Mouse (Mus musculus) intestine, embryonic 14.5 days (tissue): ENCODE measurements around the gene Fbxl16. TPM values are rescaled to one million over a fixed set of nuclear protein-coding genes. Genes with fewer than 3 reads are reported as not detected.

Experiments
- ATAC-seq: fragments of 200-750 bp; cut with Nextera tagmentation; replicated peaks from 2 replicates; pipeline ENCODE4 v1.8.0; 2017; ENCODE audit warnings: low read depth, moderate number of reproducible peaks, moderate TSS enrichment, moderate library complexity; ENCODE audit not compliant: low FRiP score, low TSS enrichment
- DNase-seq: peaks from one replicate; pipeline ENCODE4 v3.0.0-alpha.2; 2018; ENCODE audit warnings: low spot score
- H3K27ac ChIP-seq: fragments of 300-500 bp; sonication (generic); 2 replicates; pipeline ENCODE4 v1.5.1; 2014; ENCODE audit warnings: low read depth, mild to moderate bottlenecking, control low read depth
- H3K27me3 ChIP-seq: fragments of 300-500 bp; sonication (generic); replicated peaks from 2 replicates; pipeline ENCODE4 v1.6.1; 2014; ENCODE audit warnings: low read length, control low read depth; ENCODE audit not compliant: control insufficient read depth, insufficient read depth
- H3K36me3 ChIP-seq: fragments of 300-500 bp; sonication (generic); 2 replicates; pipeline ENCODE4 v1.6.1; 2014; ENCODE audit warnings: low read length, control low read depth; ENCODE audit not compliant: control insufficient read depth, insufficient read depth
- H3K4me1 ChIP-seq: fragments of 300-500 bp; sonication (generic); replicated peaks from 2 replicates; pipeline ENCODE4 v1.6.1; 2014; ENCODE audit warnings: low read length, control low read depth, mixed read lengths; ENCODE audit not compliant: control insufficient read depth, insufficient read depth
- H3K4me2 ChIP-seq: fragments of 300-500 bp; sonication (generic); 2 replicates; pipeline ENCODE4 v1.6.1; 2014; ENCODE audit warnings: low read length
- H3K4me3 ChIP-seq: fragments of 300-500 bp; sonication (generic); 2 replicates; pipeline ENCODE4 v1.5.1; 2014; ENCODE audit warnings: low read depth, low read length, control low read depth, mixed read lengths
- H3K9ac ChIP-seq: fragments of 300-500 bp; sonication (generic); 2 replicates; pipeline ENCODE4 v1.6.1; 2014; ENCODE audit warnings: mild to moderate bottlenecking, low read length
- H3K9me3 ChIP-seq: fragments of 300-500 bp; sonication (generic); 2 replicates; pipeline ENCODE4 v1.6.1; 2016; ENCODE audit warnings: low read length, control low read depth; ENCODE audit not compliant: control insufficient read depth
- WGBS: fragments of 180-500 bp; shearing (Covaris S2); extraction: QIAGEN DNeasy Blood & Tissue Kit; methylation state at CpG from one replicate; pipeline ENCODE4 v1.1.7; 2014; 5-methylcytosine and 5-hydroxymethylcytosine counted together
- polyA plus RNA-seq: library from polyadenylated mRNA; unstranded; fragments of >200 nt; fragmentation: Nextera tagmentation; extraction: Ambion mirVana; gene quantifications from 2 replicates; pipeline ENCODE4 v1.2.1, GENCODE M21; 2014

Gene Fbxl16
- polyA plus RNA-seq, 1 experiment from 2014 or later = 3.9 TPM

DNA sequence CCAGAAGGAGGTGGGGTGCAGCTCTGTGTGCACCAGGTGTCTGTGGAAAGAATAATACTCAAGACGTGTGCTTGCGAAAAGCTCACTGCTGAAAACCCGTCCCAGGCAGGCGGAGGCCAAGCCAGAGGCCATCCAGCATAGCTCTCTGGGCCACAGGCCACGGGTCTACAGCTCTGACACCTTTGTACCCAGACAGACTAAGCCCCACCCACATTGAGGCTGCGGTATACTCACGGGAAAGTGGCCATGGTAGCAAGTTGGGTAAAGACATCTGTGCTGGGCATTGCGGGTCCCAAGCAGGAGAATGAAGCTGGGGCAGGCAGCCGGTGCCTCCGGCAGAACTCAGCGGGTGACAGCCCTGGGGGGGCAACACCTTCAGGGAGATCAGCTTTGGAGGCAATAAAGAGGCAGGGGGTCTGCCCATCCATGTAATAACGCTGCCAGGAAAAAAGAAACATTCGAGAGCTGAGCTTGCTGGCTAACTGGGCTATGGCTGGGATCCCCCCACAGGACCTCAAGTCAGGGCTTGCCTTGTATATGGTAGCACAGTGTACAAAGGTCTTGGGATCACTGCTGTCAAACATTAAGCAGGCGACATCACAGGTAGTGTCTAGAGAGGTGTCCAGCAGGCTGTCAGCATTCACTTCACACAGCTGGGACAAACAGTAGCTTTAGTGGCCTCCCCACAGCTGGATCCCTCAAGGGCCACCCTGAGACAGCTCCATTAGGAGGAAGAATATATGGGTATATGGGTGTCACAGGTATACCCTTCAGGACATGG lies 30.8 kb downstream of the Fbxl16 start:
- Histone ChIP-seq H3K9ac (no peak overlapping the region), H3K4me2 (no peak overlapping the region), H3K4me3 (no peak overlapping the region), H3K9me3 (no peaks in the 10 kb centered on the region), H3K27ac (no peak overlapping the region), H3K36me3 (peaks cover 55% of the 10 kb centered on the region), H3K27me3 (no peaks in the 10 kb centered on the region), H3K4me1 (peaks cover 23% of the 10 kb centered on the region)
- no peak for ATAC-seq
- WGBS = 85% methylated on average over 14 of the region's 14 CpGs
- no peak for DNase-seq

DNA sequence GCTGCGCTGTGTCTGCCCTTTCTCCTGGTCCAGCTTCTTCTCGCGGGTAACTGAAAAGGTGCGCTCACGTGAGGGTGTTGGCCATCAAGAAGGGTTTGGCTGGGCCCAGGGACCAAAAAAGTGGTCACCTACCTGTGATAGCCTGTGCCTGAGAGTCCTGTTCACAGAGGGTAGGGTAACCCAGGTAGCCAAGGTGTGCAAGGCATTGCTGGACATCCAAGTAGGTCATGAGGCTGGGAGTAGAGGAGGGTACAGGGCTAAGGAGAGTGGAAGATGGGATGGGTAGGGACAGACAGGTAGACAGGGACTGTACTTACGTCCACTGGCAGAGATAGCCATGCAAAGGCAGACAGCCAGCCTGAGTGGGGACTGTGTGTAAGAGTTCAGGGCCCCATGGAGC lies 31.6 kb downstream of the Fbxl16 start:
- Histone ChIP-seq H3K9me3 (no peaks in the 10 kb centered on the region), H3K36me3 (peaks cover 52% of the 10 kb centered on the region), H3K9ac (no peak overlapping the region), H3K27ac (no peak overlapping the region), H3K27me3 (no peaks in the 10 kb centered on the region), H3K4me2 (no peak overlapping the region), H3K4me3 (no peak overlapping the region), H3K4me1 (peaks cover 23% of the 10 kb centered on the region)
- ATAC-seq = no peak
- 94% methylated on average over 6 of the region's 6 CpGs for WGBS
- DNase-seq = no peak

DNA sequence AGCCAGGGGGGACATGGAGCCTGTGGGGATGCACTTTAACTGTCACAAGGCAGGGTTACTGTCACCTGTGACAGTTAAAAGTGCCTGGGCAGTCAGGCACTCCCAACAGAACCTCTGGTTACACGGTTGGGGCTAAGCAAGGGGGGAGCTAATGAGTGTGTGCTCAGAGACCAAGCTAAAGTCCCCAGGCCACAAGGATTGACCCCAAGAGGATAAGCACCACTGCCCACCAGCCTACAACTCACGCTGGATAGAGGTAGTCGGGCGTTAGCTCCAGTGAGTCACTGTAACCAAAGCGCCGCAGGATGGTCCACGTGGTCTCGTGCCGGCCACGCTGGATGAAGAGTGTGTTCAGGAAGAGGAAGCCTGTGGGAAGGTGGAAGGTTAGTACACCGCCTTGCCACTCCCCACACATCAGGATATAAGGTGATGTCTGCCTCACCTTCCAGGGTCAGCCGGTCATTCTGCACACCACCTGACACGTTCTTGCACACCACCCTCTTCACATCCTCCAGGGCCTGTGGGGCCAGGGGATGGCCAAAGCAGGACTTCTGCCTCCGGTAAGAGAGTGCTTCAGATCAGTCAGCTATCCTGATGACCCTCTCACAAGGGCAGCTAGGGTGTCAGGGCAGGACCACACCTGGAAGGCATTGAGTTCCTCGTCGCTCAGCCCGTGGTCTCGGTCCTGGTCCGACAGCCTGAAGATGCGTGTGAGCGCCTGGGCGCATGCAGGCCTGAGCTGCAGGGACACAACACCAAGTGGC lies 32.4 kb downstream of the Fbxl16 start, which contains the start of gene Gm20683:
TSS of gene Gm20683 (minus strand) at position 647 of the 764 bp plus-strand sequence.
- no peak within 1 kb of the TSS for H3K27ac ChIP-seq
- 96% methylated on average over 22 of the region's 22 CpGs for WGBS

DNA sequence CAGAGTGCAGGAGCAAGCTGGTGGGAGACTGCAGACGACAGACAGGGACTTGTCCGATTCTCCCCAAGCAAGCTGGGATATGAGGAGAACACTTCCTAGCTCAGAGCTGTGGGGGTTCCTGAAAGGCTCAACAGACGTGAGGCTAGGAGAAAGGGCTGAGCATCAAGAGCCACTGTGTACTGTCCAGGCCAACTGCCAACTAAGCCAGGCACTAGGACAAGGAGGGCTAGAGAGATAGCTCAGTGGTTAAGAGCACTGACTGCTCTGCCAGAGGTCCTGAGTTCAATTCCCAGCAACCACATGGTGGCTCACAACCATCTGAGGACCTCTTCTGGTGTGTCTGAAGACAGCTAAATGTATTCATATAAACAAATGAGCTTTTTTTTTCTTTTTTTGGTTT lies 33.6 kb downstream of the Fbxl16 start:
- no peaks in the 10 kb centered on the region for H3K27me3 ChIP-seq
- no peak overlapping the region for H3K27ac ChIP-seq
- H3K9ac ChIP-seq = no peak overlapping the region
- peaks cover 65% of the 10 kb centered on the region for H3K36me3 ChIP-seq
- peaks cover 12% of the 10 kb centered on the region for H3K4me1 ChIP-seq
- no peak overlapping the region for H3K4me3 ChIP-seq
- H3K9me3 ChIP-seq = no peaks in the 10 kb centered on the region
- ATAC-seq (no peak), DNase-seq (no peak)
- 79% methylated on average over 3 of the region's 3 CpGs for WGBS
- H3K4me2 ChIP-seq = no peak overlapping the region

More for the DNA sequence above, 32.4 kb downstream of the Fbxl16 start, which contains the start of gene Gm20683:
- Histone ChIP-seq H3K9me3 (no peaks in the 10 kb centered on the region), H3K27me3 (no peaks in the 10 kb centered on the region), H3K36me3 (peaks cover 58% of the 10 kb centered on the region), H3K9ac (no peak within 1 kb of the TSS), H3K4me1 (peaks cover 19% of the 10 kb centered on the region), H3K4me2 (no peak within 1 kb of the TSS), H3K4me3 (no peak within 1 kb of the TSS)
- ATAC-seq = no peak
- no peak for DNase-seq

DNA sequence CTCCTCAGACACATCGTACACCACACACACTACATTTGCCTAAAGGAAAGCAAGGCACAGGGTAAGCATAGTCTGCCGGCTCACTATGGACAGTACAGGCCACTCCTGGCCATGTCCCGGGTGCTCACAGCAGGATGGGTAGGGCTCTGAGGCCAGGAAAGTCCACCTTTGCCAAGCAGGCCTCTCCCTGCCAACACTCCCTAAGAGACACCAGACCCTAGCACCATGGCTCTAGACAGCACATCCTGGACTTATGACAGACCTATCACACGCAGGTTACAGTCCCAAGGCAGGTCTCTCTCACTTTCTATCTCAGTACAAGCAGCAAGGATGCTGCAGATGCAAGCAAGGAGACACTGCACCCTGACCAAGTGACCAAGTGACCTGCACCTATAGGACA lies 34.2 kb downstream of the Fbxl16 start:
- Histone ChIP-seq H3K4me1 (peaks cover 12% of the 10 kb centered on the region), H3K27me3 (no peaks in the 10 kb centered on the region), H3K9ac (peak overlapping the region; percentile 81), H3K9me3 (no peaks in the 10 kb centered on the region), H3K4me2 (peak overlapping the region; percentile 87), H3K27ac (no peak overlapping the region), H3K4me3 (peak overlapping the region; percentile 78), H3K36me3 (peaks cover 66% of the 10 kb centered on the region)
- WGBS = 90% methylated on average over 4 of the region's 4 CpGs
- DNase-seq (no peak), ATAC-seq (no peak)

DNA sequence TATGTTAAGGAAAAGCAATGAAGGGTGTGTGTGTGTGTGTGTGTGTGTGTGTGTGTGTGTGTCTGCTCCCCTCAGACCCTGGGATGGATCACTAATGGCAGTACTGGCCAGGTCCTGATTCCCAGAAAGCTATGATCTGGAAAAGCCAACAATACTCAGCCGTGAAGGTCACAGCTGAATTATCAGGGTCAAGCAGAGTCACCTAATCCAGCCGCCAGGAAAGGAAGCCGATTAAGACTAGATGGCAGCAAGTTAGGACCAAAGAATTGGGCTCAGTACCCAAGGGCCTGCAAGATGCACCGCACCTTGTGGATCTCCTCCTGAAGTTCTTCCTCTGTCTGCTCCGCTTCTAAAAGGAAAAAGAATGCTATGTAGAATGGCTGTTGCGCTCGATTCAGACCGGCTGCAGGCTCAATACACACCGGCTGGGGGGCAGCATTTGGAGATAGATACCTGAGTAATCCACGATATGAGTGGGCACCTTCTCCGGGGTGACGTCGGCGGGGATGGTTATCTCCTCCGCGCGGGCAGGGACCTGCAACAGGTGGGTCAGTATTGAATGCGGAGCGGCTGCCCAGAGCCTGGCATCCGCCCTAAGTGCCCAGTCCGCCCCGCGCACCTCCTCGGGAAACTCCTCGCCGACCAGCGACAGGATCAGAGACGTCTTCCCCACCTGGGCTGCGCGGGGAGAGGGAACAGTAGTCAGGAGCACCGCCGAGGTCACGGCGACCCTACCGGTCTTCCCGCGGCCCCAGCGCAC lies 34.9 kb downstream of the Fbxl16 start:
- Histone ChIP-seq H3K4me3 (peak overlapping the region; percentile 78), H3K4me1 (peaks cover 12% of the 10 kb centered on the region), H3K27ac (peak overlapping the region; percentile 70), H3K9me3 (no peaks in the 10 kb centered on the region), H3K27me3 (no peaks in the 10 kb centered on the region), H3K4me2 (peak overlapping the region; percentile 87), H3K9ac (peak overlapping the region; percentile 81), H3K36me3 (peaks cover 67% of the 10 kb centered on the region)
- 3% methylated on average over 37 of the region's 38 CpGs for WGBS
- ATAC-seq (no peak; the same call in 1 of the 2 replicates), DNase-seq (no peak)

DNA sequence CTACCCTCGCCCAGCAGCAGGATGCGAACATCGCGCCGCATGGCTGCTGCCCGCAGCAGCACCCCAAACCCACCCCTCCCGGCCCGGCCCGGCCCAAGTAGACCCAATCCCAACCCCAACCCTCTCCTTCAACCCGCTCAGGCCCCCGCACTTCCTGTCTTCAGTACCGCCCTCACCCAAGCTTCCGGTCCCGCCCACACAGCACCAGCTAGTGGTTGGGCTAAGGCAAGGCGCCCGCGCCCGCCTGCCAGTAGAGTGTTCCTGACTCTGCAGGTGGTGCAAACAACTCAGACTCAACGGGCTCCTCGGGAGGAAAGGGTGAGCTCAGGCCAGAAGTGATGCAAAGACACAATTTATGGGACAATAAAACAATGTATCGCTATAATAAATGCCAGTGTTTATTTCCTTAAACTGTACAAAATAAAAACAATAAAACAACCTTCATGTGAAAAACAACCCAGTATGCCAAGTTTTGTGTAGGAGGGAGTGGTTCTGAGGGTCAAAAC lies 35.6 kb downstream of the Fbxl16 start, which contains the start of gene Rhot2:
TSS of gene Rhot2 (minus strand) at position 456 of the 506 bp plus-strand sequence.
- ATAC-seq (peak; percentile 95), DNase-seq (peak; percentile 96)
- Histone ChIP-seq H3K9ac (peak within 1 kb of the TSS; percentile 81), H3K4me1 (peaks cover 12% of the 10 kb centered on the region), H3K4me2 (peak within 1 kb of the TSS; percentile 87), H3K9me3 (no peaks in the 10 kb centered on the region), H3K4me3 (peak within 1 kb of the TSS; percentile 78), H3K27ac (peak within 1 kb of the TSS; percentile 70), H3K27me3 (no peaks in the 10 kb centered on the region), H3K36me3 (peaks cover 63% of the 10 kb centered on the region)
- 1% methylated on average over 21 of the region's 21 CpGs for WGBS

DNA sequence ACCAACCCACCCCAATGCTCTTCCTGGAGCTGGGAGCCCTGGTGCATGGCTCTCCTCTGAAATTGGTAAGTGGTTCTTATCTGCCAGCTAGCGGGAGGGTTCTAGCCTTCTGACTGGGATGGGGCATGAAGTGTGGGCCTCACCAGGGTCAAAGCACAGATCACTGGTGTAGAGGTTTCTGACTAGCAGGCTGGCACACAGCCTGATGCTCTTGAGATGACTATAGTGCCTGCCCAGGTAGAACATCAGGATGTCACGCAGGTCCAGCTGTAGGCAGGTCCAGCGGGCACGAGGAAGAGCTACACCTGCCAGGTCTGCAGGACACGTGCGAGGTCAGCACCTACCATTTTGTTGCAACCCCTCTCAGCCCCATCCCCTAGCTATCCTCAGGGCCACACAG lies 51.3 kb downstream of the Fbxl16 start:
- DNase-seq = no peak
- ATAC-seq = no peak
- H3K4me2 ChIP-seq = peak overlapping the region; percentile 75
- H3K9ac ChIP-seq = peak overlapping the region; percentile 75; the same call in 1 of the 2 replicates
- peaks cover 9% of the 10 kb centered on the region for H3K4me1 ChIP-seq
- peaks cover 6% of the 10 kb centered on the region; the same call in 1 of the 2 replicates for H3K36me3 ChIP-seq
- 94% methylated on average over 6 of the region's 6 CpGs for WGBS
- H3K27me3 ChIP-seq = no peaks in the 10 kb centered on the region
- H3K9me3 ChIP-seq = no peaks in the 10 kb centered on the region
- no peak overlapping the region for H3K27ac ChIP-seq
- no peak overlapping the region for H3K4me3 ChIP-seq
